15 mouse cellular contexts compared by ENCODE assay signal in the genomic region with DNA sequence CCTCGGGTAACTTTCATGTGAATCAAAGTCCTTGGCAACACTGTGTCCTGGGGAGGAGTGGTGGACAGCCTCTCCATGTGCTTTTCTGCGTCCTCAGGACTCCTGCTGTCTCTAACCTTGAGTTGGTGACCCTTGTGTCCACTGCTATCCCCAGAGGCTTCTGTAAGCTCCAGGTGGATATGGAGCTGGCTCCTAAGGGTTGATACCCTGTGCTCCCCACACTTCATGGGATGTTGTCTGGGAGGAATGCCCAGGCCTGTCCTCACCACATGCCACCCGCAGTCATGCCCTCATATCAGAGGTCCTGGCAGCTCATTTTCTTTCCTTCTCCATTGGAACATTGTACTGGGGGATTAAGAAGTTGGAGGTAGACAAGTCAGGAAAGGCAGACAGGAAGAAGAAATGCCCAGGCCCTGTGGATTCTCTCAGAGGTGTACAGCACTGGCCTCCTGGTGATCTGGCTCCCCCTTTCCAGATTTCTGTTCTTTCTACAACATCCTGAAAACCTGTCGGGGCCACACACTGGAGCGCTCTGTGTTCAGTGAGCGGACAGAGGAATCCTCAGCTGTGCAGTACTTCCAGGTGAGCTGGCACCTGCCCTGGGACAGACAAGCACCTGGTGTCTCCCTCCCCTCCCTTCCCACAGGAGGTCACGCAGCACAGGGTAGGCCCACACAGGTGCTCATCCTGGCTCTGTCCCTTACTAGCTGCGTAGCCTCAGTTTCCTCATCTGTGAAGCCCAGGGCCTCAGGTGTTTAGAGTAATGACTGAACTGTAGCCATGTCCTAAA. TPM values are rescaled to one million over a fixed set of nuclear protein-coding genes. Genes with fewer than 3 reads are reported as not detected.
"Had no signal": no experiment of that assay in that cellular context is flagged by ENCODE, and none has a peak within 500 bp of the region (broad histone marks: within the 10 kb centered on the region; RNA-seq: fewer than 3 reads in every experiment).

No protein-coding gene starts in this region.

- H3K9ac ChIP-seq: limb, embryonic 12.5 days; liver, embryonic 13.5 days; liver, postnatal 0 days; lung, embryonic 15.5 days; midbrain, embryonic 12.5 days had no signal

- DNase-seq: kidney, postnatal 36 days; layer of hippocampus, adult 9-11 months; layer of hippocampus, postnatal 36 days; liver; liver, embryonic 13.5 days; liver, postnatal 0 days; lung, postnatal 14 days; right cerebral cortex, postnatal 14 days; thymus, postnatal 36 days had no signal

- H3K27ac ChIP-seq: limb, embryonic 12.5 days; liver, embryonic 13.5 days; lung, embryonic 15.5 days; macrophage; midbrain, embryonic 12.5 days had no signal

- ATAC-seq: liver, postnatal 0 days had no signal

- H3K4me1 ChIP-seq: limb, embryonic 12.5 days; lung, embryonic 15.5 days; midbrain, embryonic 12.5 days had no signal

- H3K27me3 ChIP-seq: limb, embryonic 12.5 days; liver, embryonic 13.5 days; lung, embryonic 15.5 days; megakaryocyte, embryonic 14.5 days; midbrain, embryonic 12.5 days had no signal

- H3K4me3 ChIP-seq: limb, embryonic 12.5 days; liver, embryonic 13.5 days; lung, embryonic 15.5 days; megakaryocyte, embryonic 14.5 days; midbrain, embryonic 12.5 days had no signal

- H3K9me3 ChIP-seq: limb, embryonic 12.5 days; liver, embryonic 13.5 days; lung, embryonic 15.5 days; megakaryocyte, embryonic 14.5 days; midbrain, embryonic 12.5 days had no signal

- H3K4me2 ChIP-seq: limb, embryonic 12.5 days; liver, embryonic 13.5 days; lung, embryonic 15.5 days; midbrain, embryonic 12.5 days had no signal

RNA-seq across cellular contexts. Expression of a gene that starts 48.2 kb away (rescaled TPM):
- total RNA-seq: layer of hippocampus, adult 18-20 months had no signal
